Mouse (Mus musculus) limb, embryonic 12.5 days (tissue): ENCODE data around the gene 2300009A05Rik. TPM values are rescaled to one million over a fixed set of nuclear protein-coding genes. Genes with fewer than 3 reads are reported as not detected.

Experiments used
- ATAC-seq: fragments of 200-750 bp; cut with Nextera tagmentation; 2 replicates; pipeline ENCODE4 v1.8.0; 2017; ENCODE audit warnings: low read depth, moderate TSS enrichment; ENCODE audit not compliant: insufficient number of reproducible peaks, insufficient read depth, low FRiP score, low TSS enrichment
- H3K27ac ChIP-seq: fragments of 300-500 bp; sonication (generic); 2 replicates; pipeline ENCODE4 v1.5.1; 2016; ENCODE audit warnings: mild to moderate bottlenecking, moderate library complexity
- H3K27me3 ChIP-seq: fragments of 300-500 bp; sonication (generic); 2 replicates; pipeline ENCODE4 v1.6.1; 2016; ENCODE audit warnings: mild to moderate bottlenecking, moderate library complexity
- H3K36me3 ChIP-seq: fragments of 300-500 bp; sonication (generic); 2 replicates; pipeline ENCODE4 v1.6.1; 2016; ENCODE audit warnings: mild to moderate bottlenecking, moderate library complexity
- H3K4me1 ChIP-seq: fragments of 300-500 bp; sonication (generic); replicated peaks from 2 replicates; pipeline ENCODE4 v1.6.1; 2016
- H3K4me2 ChIP-seq: fragments of 300-500 bp; sonication (generic); 2 replicates; pipeline ENCODE4 v1.6.1; 2016; ENCODE audit warnings: mild to moderate bottlenecking, moderate library complexity
- H3K4me3 ChIP-seq: fragments of 300-500 bp; sonication (generic); replicated peaks from 2 replicates; pipeline ENCODE4 v1.5.1; 2016; ENCODE audit warnings: mild to moderate bottlenecking
- H3K9ac ChIP-seq: fragments of 300-500 bp; sonication (generic); replicated peaks from 2 replicates; pipeline ENCODE4 v1.6.1; 2016; ENCODE audit warnings: mild to moderate bottlenecking, moderate library complexity
- H3K9me3 ChIP-seq: fragments of 300-500 bp; sonication (generic); 2 replicates; pipeline ENCODE4 v1.6.1; 2016; ENCODE audit warnings: mild to moderate bottlenecking, moderate library complexity
- WGBS: fragments of 180-500 bp; shearing (Covaris S2); methylation state at CpG from one replicate; pipeline ENCODE4 v1.1.7; 2016; 5-methylcytosine and 5-hydroxymethylcytosine counted together
- polyA plus RNA-seq: library from polyadenylated mRNA; unstranded; fragments of >200 nt; fragmentation: Nextera tagmentation; extraction: Ambion mirVana; gene quantifications from 2 replicates; pipeline ENCODE4 v1.2.1, GENCODE M21; 2016

The 2300009A05Rik gene
- polyA plus RNA-seq, 1 experiment from 2014 or later: 45.0 TPM

- no peak for ATAC-seq
- Histone ChIP-seq H3K27me3 (no peaks in the 10 kb centered on the region), H3K27ac (peak overlapping the region; percentile 92; the same call in 1 of the 2 replicates), H3K9ac (peak overlapping the region; percentile 90), H3K36me3 (peaks cover 21% of the 10 kb centered on the region), H3K4me1 (peaks cover 19% of the 10 kb centered on the region), H3K4me2 (peak overlapping the region; percentile 92), H3K9me3 (no peaks in the 10 kb centered on the region), H3K4me3 (peak overlapping the region; percentile 73)
- 21% methylated on average over 8 of the region's 8 CpGs for WGBS
These were observed 20.9 kb downstream of the 2300009A05Rik start for GRCm38 (mm10) chr9:63378174-63378573.

GRCm38 (mm10) chr9:63377270-63378142 lies 21.5 kb downstream of the 2300009A05Rik start, which contains the start of gene Map2k5:
Gene Map2k5 (minus strand): TSS chr9:63377902.
- H3K4me3 ChIP-seq: peak within 1 kb of the TSS; percentile 73
- peaks cover 24% of the 10 kb centered on the region for H3K36me3 ChIP-seq
- H3K9me3 ChIP-seq: no peaks in the 10 kb centered on the region
- no peaks in the 10 kb centered on the region for H3K27me3 ChIP-seq
- peaks cover 19% of the 10 kb centered on the region for H3K4me1 ChIP-seq
- 1% methylated on average over 58 of the region's 58 CpGs for WGBS
- peak within 1 kb of the TSS; percentile 92 for H3K27ac ChIP-seq
- peak within 1 kb of the TSS; percentile 90 for H3K9ac ChIP-seq
- peak within 1 kb of the TSS; percentile 92 for H3K4me2 ChIP-seq
- peak; percentile 84 for ATAC-seq

GRCm38 (mm10) chr9:63373315-63373714 lies 25.7 kb downstream of the 2300009A05Rik start:
- H3K9me3 ChIP-seq: no peaks in the 10 kb centered on the region
- no peak for ATAC-seq
- H3K27me3 ChIP-seq: no peaks in the 10 kb centered on the region
- peaks cover 53% of the 10 kb centered on the region for H3K36me3 ChIP-seq
- H3K4me3 ChIP-seq: no peak overlapping the region
- no peak overlapping the region for H3K9ac ChIP-seq
- 86% methylated on average over 2 of the region's 2 CpGs for WGBS
- peaks cover 19% of the 10 kb centered on the region for H3K4me1 ChIP-seq
- no peak overlapping the region for H3K4me2 ChIP-seq
- no peak overlapping the region for H3K27ac ChIP-seq

GRCm38 (mm10) chr9:63372541-63372940 lies 26.5 kb downstream of the 2300009A05Rik start:
- WGBS: 74% methylated on average over 8 of the region's 8 CpGs
- Histone ChIP-seq H3K9me3 (no peaks in the 10 kb centered on the region), H3K4me1 (peaks cover 19% of the 10 kb centered on the region), H3K9ac (no peak overlapping the region), H3K4me2 (no peak overlapping the region), H3K4me3 (no peak overlapping the region), H3K27ac (no peak overlapping the region), H3K27me3 (no peaks in the 10 kb centered on the region), H3K36me3 (peaks cover 53% of the 10 kb centered on the region)
- ATAC-seq: no peak

GRCm38 (mm10) chr9:63360410-63360809 lies 38.6 kb downstream of the 2300009A05Rik start:
- H3K4me2 ChIP-seq: no peak overlapping the region
- no peak overlapping the region for H3K9ac ChIP-seq
- H3K4me1 ChIP-seq: no peaks in the 10 kb centered on the region
- H3K27ac ChIP-seq: no peak overlapping the region
- no peaks in the 10 kb centered on the region for H3K27me3 ChIP-seq
- no peak for ATAC-seq
- WGBS: 53% methylated on average over 3 of the region's 3 CpGs
- H3K4me3 ChIP-seq: no peak overlapping the region
- H3K36me3 ChIP-seq: peaks cover 27% of the 10 kb centered on the region
- no peaks in the 10 kb centered on the region for H3K9me3 ChIP-seq

- Histone ChIP-seq H3K4me2 (no peak overlapping the region), H3K27ac (no peak overlapping the region), H3K9me3 (no peaks in the 10 kb centered on the region), H3K9ac (no peak overlapping the region), H3K27me3 (no peaks in the 10 kb centered on the region), H3K36me3 (peaks cover 26% of the 10 kb centered on the region), H3K4me1 (no peaks in the 10 kb centered on the region), H3K4me3 (no peak overlapping the region)
- 86% methylated on average over 5 of the region's 5 CpGs for WGBS
- no peak for ATAC-seq
These were observed 40.0 kb downstream of the 2300009A05Rik start for GRCm38 (mm10) chr9:63359016-63359415.

GRCm38 (mm10) chr9:63356721-63357120 lies 42.3 kb downstream of the 2300009A05Rik start:
- H3K27me3 ChIP-seq: no peaks in the 10 kb centered on the region
- H3K36me3 ChIP-seq: peaks cover 26% of the 10 kb centered on the region
- ATAC-seq: no peak
- H3K9me3 ChIP-seq: no peaks in the 10 kb centered on the region
- H3K4me3 ChIP-seq: no peak overlapping the region
- no peak overlapping the region for H3K9ac ChIP-seq
- no peaks in the 10 kb centered on the region for H3K4me1 ChIP-seq
- no peak overlapping the region for H3K27ac ChIP-seq
- H3K4me2 ChIP-seq: no peak overlapping the region
- 88% methylated on average over 4 of the region's 4 CpGs for WGBS

- Histone ChIP-seq H3K4me1 (no peaks in the 10 kb centered on the region), H3K27me3 (no peaks in the 10 kb centered on the region), H3K9ac (no peak overlapping the region), H3K9me3 (no peaks in the 10 kb centered on the region), H3K36me3 (peaks cover 26% of the 10 kb centered on the region), H3K4me3 (no peak overlapping the region), H3K4me2 (no peak overlapping the region), H3K27ac (no peak overlapping the region)
- ATAC-seq: no peak
- 90% methylated on average over 9 of the region's 9 CpGs for WGBS
These were observed 42.8 kb downstream of the 2300009A05Rik start for GRCm38 (mm10) chr9:63356278-63356677.

GRCm38 (mm10) chr9:63354168-63354567 lies 44.9 kb downstream of the 2300009A05Rik start:
- H3K27me3 ChIP-seq: no peaks in the 10 kb centered on the region
- WGBS: 78% methylated on average over 4 of the region's 4 CpGs
- no peak overlapping the region for H3K27ac ChIP-seq
- H3K4me1 ChIP-seq: no peaks in the 10 kb centered on the region
- H3K4me3 ChIP-seq: no peak overlapping the region
- H3K9ac ChIP-seq: no peak overlapping the region
- peaks cover 31% of the 10 kb centered on the region for H3K36me3 ChIP-seq
- ATAC-seq: no peak
- no peak overlapping the region for H3K4me2 ChIP-seq
- H3K9me3 ChIP-seq: no peaks in the 10 kb centered on the region

GRCm38 (mm10) chr9:63350030-63350429 lies 49.0 kb downstream of the 2300009A05Rik start:
- Histone ChIP-seq H3K4me3 (no peak overlapping the region), H3K9me3 (no peaks in the 10 kb centered on the region), H3K4me2 (no peak overlapping the region), H3K27me3 (no peaks in the 10 kb centered on the region), H3K4me1 (no peaks in the 10 kb centered on the region), H3K27ac (no peak overlapping the region), H3K9ac (no peak overlapping the region), H3K36me3 (peaks cover 5% of the 10 kb centered on the region; the same call in 1 of the 2 replicates)
- ATAC-seq: no peak
- whole genome bisulfite sequencing: 94% methylated on average over 8 of the region's 8 CpGs

GRCm38 (mm10) chr9:63349241-63349640 lies 49.8 kb downstream of the 2300009A05Rik start:
- no peak overlapping the region for H3K27ac ChIP-seq
- 86% methylated on average over 3 of the region's 3 CpGs for WGBS
- no peaks in the 10 kb centered on the region for H3K4me1 ChIP-seq
- H3K9ac ChIP-seq: no peak overlapping the region
- no peaks in the 10 kb centered on the region for H3K27me3 ChIP-seq
- H3K36me3 ChIP-seq: peaks cover 4% of the 10 kb centered on the region; the same call in 1 of the 2 replicates
- H3K9me3 ChIP-seq: no peaks in the 10 kb centered on the region
- ATAC-seq: no peak
- H3K4me3 ChIP-seq: no peak overlapping the region
- H3K4me2 ChIP-seq: no peak overlapping the region
